Mouse (Mus musculus): Measurements from ENCODE around the gene Rab3a. TPM values are rescaled to one million over a fixed set of nuclear protein-coding genes. Genes with fewer than 3 reads are reported as not detected.
A peak's percentile ranks its signal among the peaks of the same experiment; 100 is the strongest.

The Rab3a gene
- total RNA-seq (2021) = 10 to 100 TPM; 49.7 to 57.6 TPM

DNA sequence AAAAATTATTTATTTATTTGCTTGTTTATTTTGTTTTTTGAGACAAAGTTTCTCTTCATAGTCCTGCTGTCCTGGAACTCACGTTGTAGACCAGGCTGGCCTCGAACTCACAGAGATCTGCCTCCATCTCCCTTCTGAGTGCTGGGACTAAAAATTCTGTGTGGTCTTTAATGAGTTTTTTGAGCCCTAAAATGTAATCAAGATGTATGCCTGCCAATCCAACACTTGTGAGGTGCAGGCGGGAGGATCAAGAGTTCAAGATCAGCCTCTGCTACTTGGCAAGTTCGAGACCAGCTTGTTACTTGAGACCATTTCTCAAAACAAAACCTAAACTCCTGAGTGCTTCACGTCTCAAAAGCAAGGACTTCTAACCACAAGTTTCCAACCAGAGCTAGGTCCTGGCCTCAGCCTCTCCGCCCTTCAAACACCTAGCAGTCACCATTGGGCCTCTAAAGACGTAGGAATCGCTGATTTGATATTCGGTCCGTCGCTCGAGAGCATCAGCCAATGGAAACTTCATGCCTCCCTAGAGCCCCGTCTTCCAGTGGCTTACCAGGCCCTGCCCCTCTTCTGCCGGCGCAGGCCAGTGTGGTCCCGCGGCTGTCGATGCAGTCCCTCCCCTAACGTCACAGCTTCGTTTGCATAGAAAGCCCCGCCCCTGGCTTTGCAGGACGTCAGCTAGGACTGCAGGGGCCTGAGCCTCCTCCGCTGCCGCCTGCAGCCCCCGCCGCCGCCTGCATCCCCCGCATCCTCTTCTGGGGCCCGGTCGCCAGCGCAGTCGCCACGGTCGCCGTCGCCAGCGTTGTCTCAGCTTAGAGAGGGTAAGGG lies at the start of gene Rab3a:
Gene Rab3a (plus strand): TSS at position 637 of the 828 bp plus-strand sequence.
- peak; percentile 98 for DNase-seq (ENCODE audit: low spot score)
- intact Hi-C loops (cut with DNase I) = no loop called here

- DNase-seq (ENCODE audit: low spot score) = no peak
- intact Hi-C loops (cut with DNase I) = no loop called here
These were observed 46.2 kb upstream of the Rab3a start for GRCm38 (mm10) chr8:70708281-70708680.

GRCm38 (mm10) chr8:70709794-70710193 lies 44.7 kb upstream of the Rab3a start:
- intact Hi-C loops (cut with DNase I) = no loop called here
- DNase-seq (ENCODE audit: low spot score) = no peak

DNA sequence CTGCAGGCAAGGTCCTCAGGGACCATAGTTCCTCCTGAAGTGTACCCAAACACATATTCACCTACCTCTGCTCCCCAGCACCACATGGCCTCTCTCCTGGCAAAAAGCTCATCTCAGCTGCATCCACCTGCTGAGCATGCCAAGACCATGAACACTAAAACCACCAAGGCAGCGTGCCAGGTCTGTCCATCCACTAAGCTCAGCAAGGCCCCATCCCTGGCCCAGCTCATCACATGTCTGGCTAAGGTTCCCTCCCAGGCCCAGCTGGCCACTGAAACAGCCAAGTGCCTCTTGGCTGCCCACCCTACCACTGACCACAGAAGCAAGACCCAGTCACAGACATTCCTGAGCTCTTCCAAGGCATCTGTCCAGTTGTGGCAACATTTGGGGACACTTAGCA lies 44.2 kb upstream of the Rab3a start:
- intact Hi-C loops (cut with DNase I) = no loop called here
- DNase-seq (ENCODE audit: low spot score) = no peak

DNA sequence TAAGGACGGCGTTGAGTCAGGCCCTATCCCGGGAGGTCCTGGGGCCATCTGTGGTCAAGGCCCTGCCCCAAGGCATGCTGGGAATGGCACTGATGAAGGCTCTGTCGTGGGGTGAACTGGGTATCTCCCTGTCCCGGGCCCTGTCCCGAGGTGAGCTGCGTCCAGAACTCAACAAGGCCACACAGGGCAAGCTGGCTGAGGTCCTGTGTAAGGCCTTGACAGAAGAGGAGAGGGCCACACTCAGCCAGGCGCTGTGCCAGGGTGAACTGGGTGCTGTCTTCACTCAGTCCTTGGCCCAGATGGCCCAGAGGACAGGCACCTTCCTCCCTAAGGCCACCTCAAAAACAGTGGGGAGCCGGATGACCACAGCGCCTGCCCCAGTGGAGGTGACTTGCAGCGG lies 43.4 kb upstream of the Rab3a start:
- no peak for DNase-seq (ENCODE audit: low spot score)
- intact Hi-C loops (cut with DNase I) = no loop called here

DNA sequence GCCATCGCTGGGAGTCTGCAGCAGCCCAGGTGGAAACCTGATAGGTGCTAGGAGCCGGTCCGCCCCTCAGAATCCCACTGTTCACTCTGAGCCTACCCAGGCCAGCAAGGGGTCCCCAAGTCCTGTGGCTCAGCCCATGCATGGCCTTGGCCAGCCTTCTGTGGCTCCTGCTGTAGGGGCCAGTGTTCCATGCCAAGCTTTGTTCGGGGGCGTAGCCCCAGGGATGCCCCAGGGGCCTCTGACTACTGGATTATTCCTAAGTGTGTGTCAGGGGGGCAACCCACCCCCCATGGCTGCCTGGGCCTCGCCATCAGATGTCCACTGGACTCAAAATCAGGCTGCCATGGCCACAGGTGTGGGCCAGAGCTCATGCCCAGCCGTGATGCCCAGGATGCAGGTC lies 40.5 kb upstream of the Rab3a start:
- no peak for DNase-seq (ENCODE audit: low spot score)
- intact Hi-C loops (cut with DNase I) = no loop called here

DNA sequence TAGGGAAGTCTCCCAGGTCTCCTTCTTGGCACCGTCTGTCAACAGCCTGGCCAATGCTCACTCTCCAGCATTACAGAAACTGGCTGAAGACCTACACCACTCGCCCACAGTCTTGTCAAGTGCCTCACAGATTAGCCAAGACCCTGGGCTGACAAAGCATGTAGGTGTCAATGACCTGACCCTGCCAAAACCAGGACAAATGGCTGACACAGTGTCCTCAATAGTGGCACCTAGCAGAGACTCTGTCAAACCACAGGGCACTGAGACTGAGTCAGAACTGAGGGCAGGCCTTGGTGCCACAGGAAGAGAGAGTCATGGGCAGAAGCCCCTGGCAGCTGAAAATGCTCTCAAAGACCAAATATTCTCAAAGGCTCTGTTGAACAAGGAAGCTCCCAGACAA lies 39.4 kb upstream of the Rab3a start:
- DNase-seq (ENCODE audit: low spot score) = no peak
- intact Hi-C loops (cut with DNase I) = no loop called here

GRCm38 (mm10) chr8:70716521-70717400 lies 37.7 kb upstream of the Rab3a start:
- DNase-seq (ENCODE audit: low spot score) = no peak
- intact Hi-C loops (cut with DNase I) = no loop called here

- intact Hi-C loops (cut with DNase I) = no loop called here
- no peak for DNase-seq (ENCODE audit: low spot score)
These were observed 36.2 kb upstream of the Rab3a start, which contains the start of gene Gm3336 for GRCm38 (mm10) chr8:70718297-70718696. Gene Gm3336, plus strand, starts transcription at chr8:70718543.

DNA sequence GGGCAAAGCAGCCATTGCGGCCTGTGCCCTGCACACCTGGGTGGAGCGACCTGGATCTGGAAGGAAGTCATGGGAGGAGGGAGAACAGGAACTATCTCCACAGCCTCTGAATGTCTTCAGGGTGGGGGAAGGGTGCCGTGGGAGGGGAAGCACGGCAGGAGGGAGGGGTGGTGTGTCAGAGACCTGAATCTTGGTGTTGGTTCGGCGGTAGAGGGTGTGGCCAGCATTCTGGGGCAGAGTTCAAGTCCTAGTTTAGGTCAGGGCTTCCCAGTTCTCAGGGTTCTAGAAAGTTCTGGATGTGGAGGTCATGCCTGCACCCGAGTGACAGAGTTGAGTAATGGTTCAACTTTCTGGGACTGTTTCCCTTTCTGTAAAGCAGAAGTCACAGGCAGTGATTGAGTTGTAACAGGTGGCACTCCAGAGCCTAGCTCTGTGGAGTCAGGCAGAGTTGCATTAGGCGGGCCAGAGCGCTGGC lies 34.6 kb upstream of the Rab3a start:
- no peak for DNase-seq (ENCODE audit: low spot score)
- intact Hi-C loops (cut with DNase I) = loop anchor here (1.0 to 5.0 kb wide), 3 partner anchors 49 to 123 kb away; no protein-coding TSS in a partner anchor

DNA sequence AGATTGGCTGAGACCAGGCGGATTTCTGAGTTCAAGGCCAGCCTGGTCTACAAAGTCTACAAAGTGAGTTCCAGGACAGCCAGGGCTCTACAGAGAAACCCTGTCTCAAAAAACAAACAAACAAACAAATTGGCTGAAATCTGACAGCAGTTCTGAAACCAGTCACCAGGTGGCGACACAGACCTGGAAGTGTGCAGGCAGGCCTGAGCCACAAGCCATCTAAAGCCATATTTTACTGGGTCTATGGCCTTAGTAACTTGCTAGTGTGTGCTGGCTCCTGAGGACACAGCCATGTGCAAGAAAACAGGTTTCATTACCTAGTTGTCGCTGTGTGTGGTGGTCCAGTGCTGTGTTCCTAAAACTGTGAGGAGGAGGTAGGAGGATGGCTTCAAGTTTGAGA lies 33.7 kb upstream of the Rab3a start:
- intact Hi-C loops (cut with DNase I) = loop anchor here (1.0 to 5.0 kb wide), 4 partner anchors 32 to 123 kb away; no protein-coding TSS in a partner anchor
- DNase-seq (ENCODE audit: low spot score) = no peak

GRCm38 (mm10) chr8:70721601-70722000 lies 32.9 kb upstream of the Rab3a start:
- DNase-seq (ENCODE audit: low spot score) = no peak
- intact Hi-C loops (cut with DNase I) = loop anchor here (1.0 to 5.0 kb wide), 2 partner anchors 31 to 101 kb away; no protein-coding TSS in a partner anchor

- DNase-seq (ENCODE audit: low spot score) = no peak
- intact Hi-C loops (cut with DNase I) = loop anchor here (5.0 kb wide), 1 partner anchor 99 kb away; no protein-coding TSS in a partner anchor
These were observed 30.8 kb upstream of the Rab3a start, which contains the start of gene Pde4c for GRCm38 (mm10) chr8:70723486-70724210. Gene Pde4c, plus strand, starts transcription at chr8:70723720.

DNA sequence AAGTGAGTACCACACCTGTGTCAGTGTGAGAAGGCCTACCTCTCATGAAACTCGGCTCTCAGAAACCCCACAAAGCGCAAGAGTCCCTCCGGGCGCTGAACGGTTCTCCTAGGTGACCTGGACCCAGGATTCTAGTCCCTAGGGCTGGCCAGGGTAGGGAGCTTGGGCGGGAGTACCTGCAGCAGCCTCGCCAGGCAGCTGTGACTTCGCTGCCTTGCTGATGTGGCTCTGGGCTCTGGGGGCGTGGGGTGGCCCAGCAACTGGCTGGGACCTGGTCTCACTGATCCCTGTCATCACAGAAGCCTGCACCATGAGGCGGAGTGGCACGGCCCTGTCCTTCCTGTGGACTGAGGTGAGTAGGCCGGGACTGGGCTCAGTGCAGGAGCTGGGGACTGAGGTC lies 30.3 kb upstream of the Rab3a start:
- intact Hi-C loops (cut with DNase I) = loop anchor here (5.0 kb wide), 1 partner anchor 98 kb away; no protein-coding TSS in a partner anchor
- DNase-seq (ENCODE audit: low spot score) = no peak

DNA sequence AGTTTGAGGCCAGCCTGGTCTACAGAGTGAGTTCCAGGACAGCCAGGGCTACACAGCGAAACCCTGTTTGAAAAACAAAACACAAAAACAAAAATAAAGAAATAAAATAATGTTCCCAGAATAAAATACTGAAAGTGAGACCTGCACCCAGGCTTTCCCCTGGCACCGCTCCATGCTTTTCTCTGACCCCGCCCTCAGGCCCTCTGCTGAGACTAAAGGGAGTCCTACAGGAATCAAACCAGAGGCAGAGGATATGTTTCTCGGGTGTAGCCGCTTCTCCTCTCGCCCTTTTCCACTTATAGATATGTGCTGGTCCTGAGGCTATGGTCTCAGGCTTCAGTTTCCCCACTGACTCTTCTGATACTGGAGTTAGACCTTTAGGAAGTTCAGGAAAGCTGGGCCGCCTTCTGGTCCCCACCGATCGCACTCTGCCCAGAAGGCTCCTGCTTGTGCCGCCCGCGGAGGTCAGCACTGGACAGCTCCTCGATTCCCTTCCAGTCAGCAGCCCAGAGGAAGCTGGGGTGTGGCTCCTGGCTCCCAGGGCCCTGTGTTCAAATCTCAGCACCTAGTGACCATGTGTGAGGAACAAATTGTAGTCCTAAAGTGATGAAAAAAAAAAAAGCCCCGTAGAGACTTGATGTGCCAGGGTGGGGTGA lies 28.6 kb upstream of the Rab3a start:
- no peak for DNase-seq (ENCODE audit: low spot score)
- intact Hi-C loops (cut with DNase I) = no loop called here

GRCm38 (mm10) chr8:70726721-70727120 lies 27.8 kb upstream of the Rab3a start:
- intact Hi-C loops (cut with DNase I) = no loop called here

DNA sequence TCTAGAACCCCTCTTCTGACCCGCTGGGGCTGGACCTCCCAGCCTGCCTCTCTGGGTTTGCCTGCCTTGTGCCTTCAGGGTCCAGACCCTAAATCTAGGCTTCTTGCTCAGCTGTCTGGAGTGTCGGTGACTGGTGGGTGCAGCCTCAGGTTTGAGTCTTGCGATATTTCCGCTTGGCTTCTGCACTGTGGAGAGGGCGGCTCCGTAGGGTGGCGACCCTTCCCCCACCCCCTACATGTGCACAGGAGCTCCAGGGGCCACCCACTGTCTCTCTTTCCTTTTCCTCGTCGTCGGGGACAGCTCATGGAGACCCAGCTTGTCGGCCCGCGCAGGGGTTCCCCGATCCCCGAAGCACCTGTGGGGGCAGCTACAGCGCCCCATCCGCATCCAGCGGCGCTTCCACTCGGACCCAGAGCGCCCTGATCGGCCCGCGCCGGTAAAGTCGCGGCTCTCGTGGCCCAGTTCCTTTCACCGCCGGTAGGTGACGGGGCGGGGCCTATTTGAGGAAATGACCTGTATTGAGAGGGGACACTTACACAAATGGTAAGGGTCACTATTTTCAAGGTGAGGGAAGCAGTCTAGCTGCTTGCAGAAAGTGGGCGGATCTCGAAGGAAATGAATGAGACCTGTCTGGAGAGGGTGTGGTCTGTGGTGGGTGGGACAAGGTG lies 24.5 kb upstream of the Rab3a start:
- intact Hi-C loops (cut with DNase I) = no loop called here
- DNase-seq (ENCODE audit: low spot score) = no peak

More at GRCm38 (mm10) chr8:70726721-70727120, 27.8 kb upstream of the Rab3a start:
- no peak for DNase-seq (ENCODE audit: low spot score)

DNA sequence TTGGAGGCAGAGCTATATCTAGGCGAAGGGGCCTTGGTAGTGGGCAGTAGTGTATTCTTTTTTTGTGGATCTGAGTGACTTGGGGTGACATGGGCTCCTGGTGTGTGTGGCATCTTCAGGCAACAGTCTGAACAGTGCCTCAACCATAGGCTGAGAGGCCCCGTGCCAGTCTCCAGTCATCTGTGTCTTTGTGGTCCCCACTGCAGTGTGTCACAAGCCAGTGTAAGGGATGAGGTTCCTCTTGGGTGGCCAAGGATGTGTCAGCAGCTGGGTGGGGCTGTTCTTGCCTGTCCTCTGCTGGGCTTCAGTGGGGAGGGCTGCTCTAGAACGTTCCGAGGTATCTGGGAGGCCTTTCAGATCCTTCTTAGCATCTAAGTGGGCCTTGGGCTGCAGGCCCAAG lies 23.5 kb upstream of the Rab3a start:
- DNase-seq (ENCODE audit: low spot score) = no peak
- intact Hi-C loops (cut with DNase I) = no loop called here

DNA sequence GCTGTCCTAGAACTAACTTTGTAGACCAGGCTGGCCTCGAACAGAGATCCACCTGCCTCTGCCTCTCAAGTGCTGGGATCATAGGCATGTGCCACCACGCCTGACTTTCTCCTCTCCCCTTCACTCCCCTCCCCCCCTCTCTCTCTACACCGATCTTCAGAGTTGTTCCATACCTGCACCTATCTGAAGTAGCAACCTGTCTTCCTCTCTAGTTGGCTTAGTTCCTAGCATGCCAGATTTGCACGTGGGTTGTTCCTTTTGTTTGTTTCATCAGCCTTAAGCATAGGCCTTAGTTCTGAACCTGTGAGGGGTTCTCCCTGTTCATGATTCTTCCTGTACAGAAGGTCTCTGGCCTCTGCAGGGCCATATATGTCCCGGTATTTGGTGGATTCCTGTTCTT lies 16.8 kb upstream of the Rab3a start:
- DNase-seq (ENCODE audit: low spot score) = no peak
- intact Hi-C loops (cut with DNase I) = no loop called here

All from heart, postnatal 25 days (tissue).